Mouse (Mus musculus) CH12.LX (cell line): Measurements from ENCODE around the gene Zfp358.

Source experiments
- CTCF ChIP-seq, 2 experiments: IDR thresholded peaks in 1 of 2; conservative IDR thresholded peaks in 1 of 2; 2 replicates each; pipeline ENCODE4 v1.5.1; 2011 to 2012; ENCODE audit warnings: low read depth in 2 of 2, low read length in 2 of 2, improper control_type of control experiment in 1 of 2, inconsistent platforms in 1 of 2, mild to moderate bottlenecking in 1 of 2, moderate library complexity in 1 of 2
- MAFK ChIP-seq: IDR thresholded peaks from 2 replicates; pipeline ENCODE4 v1.6.1; 2011; ENCODE audit warnings: low read length, improper control_type of control experiment; ENCODE audit not compliant: insufficient replicate concordance
- MAX ChIP-seq: IDR thresholded peaks from 2 replicates; pipeline ENCODE4 v1.6.1; 2011; ENCODE audit warnings: low read length, improper control_type of control experiment

DNA sequence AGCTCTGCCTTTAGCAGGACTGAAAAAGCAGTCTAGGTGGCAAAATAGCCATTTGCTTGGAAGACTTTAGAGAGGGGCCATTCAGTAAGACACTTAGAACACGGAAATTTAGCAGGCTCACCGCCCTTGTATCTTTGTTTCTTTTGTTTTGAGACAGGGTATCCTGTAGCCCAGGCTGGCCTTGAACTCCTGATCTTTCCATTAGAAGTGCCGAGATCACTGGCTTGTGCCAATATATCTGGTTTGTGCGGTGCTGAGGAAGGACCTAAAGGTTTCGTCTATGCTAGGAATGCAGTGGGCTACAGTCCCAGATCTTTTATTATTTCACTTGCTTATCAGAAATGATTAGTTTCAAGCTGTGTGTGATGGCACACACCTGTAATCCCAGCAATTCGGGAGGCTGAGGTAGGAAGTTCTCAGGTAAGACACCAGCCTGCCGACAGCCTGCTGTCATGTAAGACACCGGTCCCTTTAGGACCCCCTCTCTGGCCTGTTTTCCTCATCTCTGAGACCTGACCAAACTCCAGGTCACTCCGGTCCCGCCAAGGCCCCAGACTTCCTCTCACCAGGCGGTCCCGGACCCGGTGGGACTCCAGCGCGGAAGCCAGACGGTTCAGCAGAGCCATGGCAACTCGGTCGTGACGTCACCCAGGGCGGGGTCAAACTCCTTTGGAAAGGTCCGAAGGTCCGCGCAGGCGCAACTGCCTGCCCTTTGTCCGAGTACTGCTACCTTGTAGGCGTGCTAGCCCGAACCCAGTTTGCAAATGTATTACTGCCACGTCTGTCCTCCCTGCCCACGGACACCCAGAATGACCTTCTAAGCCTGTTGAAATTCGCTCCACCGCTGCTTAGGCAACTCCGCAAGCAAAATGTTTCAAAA, 25.7 kb upstream of the Zfp358 start, which contains the start of gene Pex11g:
- no peak for TF ChIP-seq CTCF (conservative IDR thresholded peaks at IDR 0.05 in 1 of 2, IDR thresholded peaks at IDR 0.05 in 1 of 2; ENCODE audit: low read depth in 2 of 2, low read length in 2 of 2)
- TF ChIP-seq MAFK: no peak
- no peak for TF ChIP-seq MAX
